Mouse (Mus musculus): ENCODE results near the gene Prkab1. TPM values are rescaled to one million over a fixed set of nuclear protein-coding genes. Genes with fewer than 3 reads are reported as not detected.

Gene Prkab1
- polyA plus RNA-seq, 1 experiment from 2014 or later, result 49.1 TPM

DNA sequence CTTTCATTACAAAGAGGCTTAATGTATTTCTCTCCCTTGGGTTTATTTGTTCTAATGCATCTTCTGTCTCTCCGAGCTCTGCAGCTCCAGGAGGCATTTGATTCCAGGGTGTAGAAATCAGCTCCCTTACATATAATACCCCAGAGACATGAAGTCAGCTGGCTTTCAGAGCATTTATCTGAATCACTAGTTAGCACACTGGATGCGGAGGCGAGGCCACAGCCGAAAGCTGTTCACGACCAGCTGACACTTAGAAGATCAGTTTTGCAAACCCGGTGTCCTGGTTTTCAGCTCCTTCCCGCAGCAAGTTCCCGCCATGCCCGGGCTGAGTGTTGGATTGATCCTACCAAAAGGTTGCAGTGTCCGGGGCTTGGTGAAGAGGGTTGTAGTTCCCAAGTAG lies 20.0 kb downstream of the Prkab1 start:
- Histone ChIP-seq H3K9me3 (ENCODE audit: control insufficient read depth, low read length) (no peaks in the 10 kb centered on the region), H3K36me3 (ENCODE audit: control insufficient read depth, insufficient read depth, low read length) (no peaks in the 10 kb centered on the region; the same call in 1 of the 2 replicates), H3K27ac (replicated peaks; ENCODE audit: low read depth, low read length) (no peak overlapping the region), H3K27me3 (ENCODE audit: control insufficient read depth, insufficient read depth, low read length) (no peaks in the 10 kb centered on the region), H3K9ac (replicated peaks; ENCODE audit: low read length) (no peak overlapping the region), H3K4me1 (ENCODE audit: control insufficient read depth, insufficient read depth, low read length) (no peaks in the 10 kb centered on the region), H3K4me2 (ENCODE audit: low read length) (peak overlapping the region; percentile 5; the same call in 1 of the 2 replicates), H3K4me3 (replicated peaks; ENCODE audit: low read depth, low read length) (no peak overlapping the region)
- WGBS, result 81% methylated on average over 10 of the region's 10 CpGs
- no peak for ATAC-seq (ENCODE audit: low FRiP score, low TSS enrichment)
- DNase-seq, result no peak

DNA sequence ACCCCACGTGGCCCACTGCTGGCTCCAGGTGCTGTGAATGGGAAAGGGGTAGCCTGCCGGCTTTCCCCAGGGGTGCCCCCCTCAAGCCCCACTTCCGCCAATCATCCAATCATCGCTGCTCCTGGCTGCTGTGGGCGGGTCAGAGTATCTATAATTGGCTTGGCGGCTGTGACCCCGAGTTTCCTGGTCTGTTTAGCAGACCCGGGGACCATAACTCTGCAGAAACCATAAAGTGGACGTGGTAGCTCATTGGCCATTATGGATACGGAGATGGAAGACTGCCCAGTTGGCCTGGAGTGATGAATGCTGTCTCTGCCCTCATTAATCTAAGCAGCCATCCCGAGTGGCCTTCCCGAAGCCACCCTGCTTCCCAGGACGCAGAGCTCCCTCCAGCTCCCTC lies 20.5 kb downstream of the Prkab1 start:
- ATAC-seq (ENCODE audit: low FRiP score, low TSS enrichment) (no peak), DNase-seq (no peak)
- Histone ChIP-seq H3K9me3 (ENCODE audit: control insufficient read depth, low read length) (no peaks in the 10 kb centered on the region), H3K4me2 (ENCODE audit: low read length) (peak overlapping the region; percentile 5; the same call in 1 of the 2 replicates), H3K9ac (replicated peaks; ENCODE audit: low read length) (no peak overlapping the region), H3K36me3 (ENCODE audit: control insufficient read depth, insufficient read depth, low read length) (no peaks in the 10 kb centered on the region; the same call in 1 of the 2 replicates), H3K4me3 (replicated peaks; ENCODE audit: low read depth, low read length) (no peak overlapping the region), H3K27ac (replicated peaks; ENCODE audit: low read depth, low read length) (no peak overlapping the region), H3K4me1 (ENCODE audit: control insufficient read depth, insufficient read depth, low read length) (no peaks in the 10 kb centered on the region), H3K27me3 (ENCODE audit: control insufficient read depth, insufficient read depth, low read length) (no peaks in the 10 kb centered on the region)
- WGBS, result 34% methylated on average over 13 of the region's 13 CpGs

DNA sequence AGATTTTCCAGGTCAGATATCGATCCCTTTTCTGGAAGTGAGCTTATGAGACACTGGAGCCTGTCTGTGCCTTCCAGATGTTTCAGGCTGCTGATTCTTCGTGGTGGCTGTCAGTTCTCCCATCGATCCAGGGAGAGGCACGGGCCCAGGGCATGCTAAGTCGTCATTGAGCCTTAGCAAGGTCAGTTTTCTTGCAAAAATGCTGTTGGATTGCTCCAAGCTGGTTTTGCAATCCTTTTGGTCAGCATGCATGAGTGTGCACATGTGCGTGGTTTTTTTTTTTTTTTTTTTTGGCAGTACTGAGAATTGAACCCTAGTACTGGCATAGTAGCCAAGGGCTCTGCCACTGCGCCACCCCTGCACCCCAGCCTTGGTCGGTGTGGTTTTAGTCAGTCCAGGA lies 21.2 kb downstream of the Prkab1 start:
- H3K9me3 ChIP-seq (ENCODE audit: control insufficient read depth, low read length), result no peaks in the 10 kb centered on the region
- no peaks in the 10 kb centered on the region for H3K4me1 ChIP-seq (ENCODE audit: control insufficient read depth, insufficient read depth, low read length)
- H3K9ac ChIP-seq (replicated peaks; ENCODE audit: low read length), result no peak overlapping the region
- H3K4me3 ChIP-seq (replicated peaks; ENCODE audit: low read depth, low read length), result no peak overlapping the region
- no peaks in the 10 kb centered on the region for H3K27me3 ChIP-seq (ENCODE audit: control insufficient read depth, insufficient read depth, low read length)
- H3K27ac ChIP-seq (replicated peaks; ENCODE audit: low read depth, low read length), result no peak overlapping the region
- ATAC-seq (ENCODE audit: low FRiP score, low TSS enrichment) (no peak), DNase-seq (no peak)
- WGBS, result 88% methylated on average over 8 of the region's 8 CpGs
- H3K36me3 ChIP-seq (ENCODE audit: control insufficient read depth, insufficient read depth, low read length), result no peaks in the 10 kb centered on the region; the same call in 1 of the 2 replicates
- no peak overlapping the region for H3K4me2 ChIP-seq (ENCODE audit: low read length)

DNA sequence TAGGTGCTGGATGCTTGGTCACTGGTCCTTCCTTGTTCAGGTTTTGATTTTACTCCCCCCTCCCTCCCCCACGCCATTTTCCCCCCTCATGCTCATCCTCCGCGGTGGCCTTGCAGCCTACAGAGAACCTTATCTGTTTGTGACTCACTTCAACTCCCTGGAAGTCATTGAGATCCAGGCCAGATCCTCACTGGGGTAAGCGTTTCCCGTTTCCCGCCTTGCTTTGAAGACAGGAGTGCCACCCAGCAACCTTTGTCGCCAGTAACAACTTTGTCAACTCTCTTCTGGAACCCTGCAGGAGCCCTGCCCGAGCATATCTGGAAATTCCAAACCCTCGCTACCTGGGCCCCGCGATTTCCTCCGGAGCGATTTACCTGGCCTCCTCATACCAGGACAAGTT lies 26.9 kb downstream of the Prkab1 start:
- WGBS, result 75% methylated on average over 13 of the region's 13 CpGs
- Histone ChIP-seq H3K9ac (replicated peaks; ENCODE audit: low read length) (no peak overlapping the region), H3K27me3 (ENCODE audit: control insufficient read depth, insufficient read depth, low read length) (no peaks in the 10 kb centered on the region), H3K27ac (replicated peaks; ENCODE audit: low read depth, low read length) (no peak overlapping the region), H3K4me3 (replicated peaks; ENCODE audit: low read depth, low read length) (no peak overlapping the region), H3K36me3 (ENCODE audit: control insufficient read depth, insufficient read depth, low read length) (peaks cover 7% of the 10 kb centered on the region; the same call in 1 of the 2 replicates), H3K4me2 (ENCODE audit: low read length) (no peak overlapping the region), H3K4me1 (ENCODE audit: control insufficient read depth, insufficient read depth, low read length) (no peaks in the 10 kb centered on the region), H3K9me3 (ENCODE audit: control insufficient read depth, low read length) (no peaks in the 10 kb centered on the region)
- DNase-seq (no peak), ATAC-seq (ENCODE audit: low FRiP score, low TSS enrichment) (no peak)

DNA sequence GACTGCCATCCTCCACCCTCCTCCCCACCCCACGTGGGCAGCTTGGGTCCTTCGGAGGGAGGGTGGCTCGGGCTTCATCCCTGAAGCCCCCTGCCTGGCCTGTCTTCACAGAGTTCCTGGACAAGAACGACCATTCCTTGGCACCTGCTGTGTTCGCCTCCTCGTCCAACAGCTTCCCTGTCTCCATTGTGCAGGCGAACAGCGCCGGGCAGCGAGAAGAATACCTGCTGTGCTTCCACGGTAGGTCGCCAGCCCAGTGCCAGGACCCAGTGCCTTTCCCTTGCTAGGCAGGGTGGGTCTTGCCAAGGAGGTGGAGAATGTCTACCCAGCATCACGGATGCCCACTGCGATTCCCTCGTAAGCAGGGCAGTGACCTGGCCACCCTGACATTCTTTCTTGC lies 30.2 kb downstream of the Prkab1 start:
- Histone ChIP-seq H3K9ac (replicated peaks; ENCODE audit: low read length) (no peak overlapping the region), H3K4me3 (replicated peaks; ENCODE audit: low read depth, low read length) (no peak overlapping the region), H3K36me3 (ENCODE audit: control insufficient read depth, insufficient read depth, low read length) (peaks cover 28% of the 10 kb centered on the region), H3K9me3 (ENCODE audit: control insufficient read depth, low read length) (peaks cover 10% of the 10 kb centered on the region; the same call in 1 of the 2 replicates), H3K27me3 (ENCODE audit: control insufficient read depth, insufficient read depth, low read length) (no peaks in the 10 kb centered on the region), H3K4me1 (ENCODE audit: control insufficient read depth, insufficient read depth, low read length) (no peaks in the 10 kb centered on the region), H3K27ac (replicated peaks; ENCODE audit: low read depth, low read length) (no peak overlapping the region), H3K4me2 (ENCODE audit: low read length) (no peak overlapping the region)
- no peak for DNase-seq
- WGBS, result 83% methylated on average over 15 of the region's 15 CpGs
- no peak for ATAC-seq (ENCODE audit: low FRiP score, low TSS enrichment)

DNA sequence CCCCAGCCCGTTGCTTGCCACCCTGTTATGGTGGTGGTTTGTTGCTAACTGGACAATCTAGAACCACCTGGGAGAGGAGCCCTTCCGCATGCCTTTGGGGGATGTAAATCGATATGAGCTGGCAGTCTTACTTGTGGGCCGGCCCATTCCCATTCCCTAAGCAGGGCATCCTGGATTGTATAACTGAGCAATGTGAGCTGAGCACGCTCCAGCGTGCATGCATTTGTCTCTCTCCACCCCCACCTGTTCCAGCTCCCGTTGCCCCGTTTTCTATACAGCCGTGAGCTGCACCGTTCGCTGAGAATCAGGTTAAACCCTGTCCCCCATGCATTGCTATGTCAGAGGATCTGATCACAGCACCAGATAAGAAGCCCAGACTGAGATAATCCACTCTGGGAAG lies 32.6 kb downstream of the Prkab1 start:
- peaks cover 10% of the 10 kb centered on the region; the same call in 1 of the 2 replicates for H3K9me3 ChIP-seq (ENCODE audit: control insufficient read depth, low read length)
- 97% methylated on average over 11 of the region's 11 CpGs for WGBS
- no peak for DNase-seq
- no peak overlapping the region for H3K4me2 ChIP-seq (ENCODE audit: low read length)
- H3K36me3 ChIP-seq (ENCODE audit: control insufficient read depth, insufficient read depth, low read length), result peaks cover 47% of the 10 kb centered on the region
- no peak overlapping the region for H3K4me3 ChIP-seq (replicated peaks; ENCODE audit: low read depth, low read length)
- ATAC-seq (ENCODE audit: low FRiP score, low TSS enrichment), result no peak
- no peak overlapping the region for H3K9ac ChIP-seq (replicated peaks; ENCODE audit: low read length)
- H3K4me1 ChIP-seq (ENCODE audit: control insufficient read depth, insufficient read depth, low read length), result no peaks in the 10 kb centered on the region
- no peak overlapping the region for H3K27ac ChIP-seq (replicated peaks; ENCODE audit: low read depth, low read length)
- H3K27me3 ChIP-seq (ENCODE audit: control insufficient read depth, insufficient read depth, low read length), result no peaks in the 10 kb centered on the region

DNA sequence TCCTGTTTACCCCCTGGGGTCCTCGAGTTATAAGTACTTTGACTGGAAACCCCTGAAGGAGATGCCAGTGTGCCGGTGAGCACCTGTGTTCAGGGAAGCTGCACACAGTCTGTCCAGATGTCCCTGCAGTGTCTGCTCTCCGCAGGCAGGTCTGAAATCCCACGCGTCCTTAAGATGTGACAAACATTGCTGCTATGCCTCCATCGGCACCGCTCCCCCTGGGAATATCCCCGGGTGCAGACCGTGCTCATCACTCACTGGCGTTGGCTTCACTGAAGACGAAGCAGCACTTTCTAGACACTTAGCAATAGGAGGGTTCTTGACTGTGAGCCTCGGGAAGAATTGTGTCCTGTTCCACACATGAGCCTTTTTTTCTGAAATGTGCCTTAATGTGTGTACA lies 37.0 kb downstream of the Prkab1 start:
- Histone ChIP-seq H3K9ac (replicated peaks; ENCODE audit: low read length) (no peak overlapping the region), H3K27ac (replicated peaks; ENCODE audit: low read depth, low read length) (no peak overlapping the region), H3K9me3 (ENCODE audit: control insufficient read depth, low read length) (peaks cover 10% of the 10 kb centered on the region; the same call in 1 of the 2 replicates), H3K4me3 (replicated peaks; ENCODE audit: low read depth, low read length) (no peak overlapping the region), H3K4me1 (ENCODE audit: control insufficient read depth, insufficient read depth, low read length) (no peaks in the 10 kb centered on the region), H3K36me3 (ENCODE audit: control insufficient read depth, insufficient read depth, low read length) (peaks cover 47% of the 10 kb centered on the region), H3K27me3 (ENCODE audit: control insufficient read depth, insufficient read depth, low read length) (no peaks in the 10 kb centered on the region), H3K4me2 (ENCODE audit: low read length) (no peak overlapping the region)
- 92% methylated on average over 12 of the region's 12 CpGs for WGBS
- DNase-seq (no peak), ATAC-seq (ENCODE audit: low FRiP score, low TSS enrichment) (no peak)

DNA sequence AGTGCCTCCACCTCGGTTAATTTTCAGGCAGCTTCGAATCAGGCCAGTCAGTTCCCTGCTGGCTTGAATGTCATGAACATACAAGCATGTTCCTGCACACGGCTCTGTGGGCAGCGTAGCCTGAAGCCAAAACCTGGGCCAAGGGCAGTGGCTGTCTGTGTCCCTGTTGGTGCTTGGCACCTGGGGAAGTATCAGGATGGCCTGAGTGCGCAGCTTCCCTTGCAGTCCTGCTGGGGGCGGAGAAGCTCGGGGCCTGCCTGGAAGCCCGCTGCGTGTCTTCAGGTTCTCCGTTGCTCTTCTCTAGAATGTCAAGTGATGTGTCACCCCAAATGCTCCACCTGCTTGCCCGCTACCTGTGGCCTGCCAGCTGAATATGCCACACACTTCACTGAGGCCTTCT lies 39.2 kb downstream of the Prkab1 start:
- Histone ChIP-seq H3K27ac (replicated peaks; ENCODE audit: low read depth, low read length) (no peak overlapping the region), H3K36me3 (ENCODE audit: control insufficient read depth, insufficient read depth, low read length) (peaks cover 49% of the 10 kb centered on the region), H3K27me3 (ENCODE audit: control insufficient read depth, insufficient read depth, low read length) (no peaks in the 10 kb centered on the region), H3K4me1 (ENCODE audit: control insufficient read depth, insufficient read depth, low read length) (no peaks in the 10 kb centered on the region), H3K4me2 (ENCODE audit: low read length) (no peak overlapping the region), H3K4me3 (replicated peaks; ENCODE audit: low read depth, low read length) (no peak overlapping the region), H3K9me3 (ENCODE audit: control insufficient read depth, low read length) (no peaks in the 10 kb centered on the region), H3K9ac (replicated peaks; ENCODE audit: low read length) (no peak overlapping the region)
- ATAC-seq (ENCODE audit: low FRiP score, low TSS enrichment), result no peak
- no peak for DNase-seq
- WGBS, result 96% methylated on average over 11 of the region's 11 CpGs

DNA sequence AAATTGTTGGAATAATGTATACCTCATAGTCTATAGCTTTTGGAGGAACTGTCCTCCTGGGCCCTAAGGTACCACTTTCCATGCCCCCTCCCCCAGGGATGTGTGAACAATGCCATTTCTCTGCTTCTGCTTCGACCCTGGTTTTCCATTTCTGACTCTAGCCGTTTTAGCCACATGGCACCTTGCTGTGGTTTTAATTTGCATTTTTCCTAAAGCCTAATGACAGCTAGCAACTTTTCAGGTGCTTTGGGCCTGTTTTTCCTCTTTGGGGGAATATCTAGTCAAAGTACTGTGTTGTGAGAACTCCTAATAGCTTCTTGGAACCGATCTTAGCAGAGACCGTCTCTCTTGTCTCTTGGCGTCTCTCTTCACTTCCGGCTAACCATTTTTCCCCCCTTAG lies 39.9 kb downstream of the Prkab1 start:
- Histone ChIP-seq H3K27ac (replicated peaks; ENCODE audit: low read depth, low read length) (no peak overlapping the region), H3K4me1 (ENCODE audit: control insufficient read depth, insufficient read depth, low read length) (no peaks in the 10 kb centered on the region), H3K9me3 (ENCODE audit: control insufficient read depth, low read length) (no peaks in the 10 kb centered on the region), H3K27me3 (ENCODE audit: control insufficient read depth, insufficient read depth, low read length) (no peaks in the 10 kb centered on the region), H3K9ac (replicated peaks; ENCODE audit: low read length) (no peak overlapping the region), H3K4me3 (replicated peaks; ENCODE audit: low read depth, low read length) (no peak overlapping the region), H3K36me3 (ENCODE audit: control insufficient read depth, insufficient read depth, low read length) (peaks cover 43% of the 10 kb centered on the region), H3K4me2 (ENCODE audit: low read length) (no peak overlapping the region)
- 93% methylated on average over 6 of the region's 6 CpGs for WGBS
- DNase-seq (no peak), ATAC-seq (ENCODE audit: low FRiP score, low TSS enrichment) (no peak)

Measured in midbrain, embryonic 14.5 days (tissue).